Mouse (Mus musculus) ovary, postnatal 10 days (tissue): ENCODE data around the gene Tex45.

ENCODE experiments used
- DNase-seq: peaks from one replicate; pipeline ENCODE4 v3.0.0; 2022; ENCODE audit warnings: low spot score

Gene Tex45

DNA sequence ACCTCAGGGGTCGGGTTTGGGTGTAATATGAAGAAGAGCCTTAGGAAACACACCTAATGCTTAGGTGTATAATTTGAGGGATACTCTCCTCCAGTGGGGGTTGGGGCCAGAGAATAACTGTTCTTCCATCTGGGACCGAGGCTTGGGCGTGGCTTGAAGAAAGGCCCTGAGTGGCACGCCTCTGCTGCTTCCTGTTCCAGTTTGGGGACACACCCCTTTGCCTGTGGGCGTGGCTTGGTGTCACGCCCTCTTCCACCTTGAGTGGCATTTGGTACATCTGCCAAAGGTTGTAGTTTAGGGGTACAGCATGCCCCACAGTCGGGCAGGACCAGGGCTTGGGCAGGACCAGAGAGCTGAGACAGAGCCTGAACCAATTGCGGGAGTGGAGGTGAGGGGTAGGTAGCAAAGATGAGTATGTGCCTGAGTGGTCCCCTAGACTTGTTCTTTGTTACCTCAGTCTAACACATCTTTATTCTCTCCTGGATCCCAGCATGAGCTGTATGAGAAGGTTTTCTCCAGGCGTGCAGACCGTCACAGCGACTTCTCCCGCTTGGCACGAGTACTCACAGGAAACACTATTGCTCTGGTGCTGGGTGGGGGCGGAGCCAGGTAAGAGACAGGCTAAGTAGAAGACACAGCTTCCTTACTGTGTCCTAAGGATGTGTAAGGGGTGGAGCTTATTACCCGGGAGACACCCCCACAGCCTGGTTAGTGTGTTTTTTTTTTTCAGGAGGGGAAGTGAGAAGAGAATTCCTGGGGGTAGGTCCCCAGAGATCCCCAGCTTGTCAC, 65.6 kb downstream of the Tex45 start:
- no peak for DNase-seq
